26 mouse cellular contexts compared by ENCODE assay signal in genomic region chr8:33076253-33076652, GRCm38 (mm10).
"Had no signal": no experiment of that assay in that cellular context is flagged by ENCODE, and none has a peak within 500 bp of the region (broad histone marks: within the 10 kb centered on the region; RNA-seq: fewer than 3 reads in every experiment).

No protein-coding gene starts in this region.

- H3K27me3 ChIP-seq: heart, embryonic 12.5 days; hindbrain, embryonic 12.5 days; intestine, embryonic 15.5 days; limb, embryonic 12.5 days had no signal

- H3K9me3 ChIP-seq: heart, embryonic 10.5 days; heart, embryonic 12.5 days; hindbrain, embryonic 10.5 days; hindbrain, embryonic 12.5 days; intestine, embryonic 15.5 days; limb, embryonic 10.5 days; limb, embryonic 12.5 days had no signal

- ATAC-seq: hindbrain, embryonic 16.5 days; inflammation-experienced regulatory T-cells, adult 6 months; intestine, embryonic 15.5 days; intestine, postnatal 0 days had no signal

- H3K36me3 ChIP-seq: heart, embryonic 10.5 days; heart, embryonic 12.5 days; hindbrain, embryonic 10.5 days; hindbrain, embryonic 12.5 days; intestine, embryonic 15.5 days; limb, embryonic 10.5 days; limb, embryonic 12.5 days had no signal

- DNase-seq: gastrocnemius, adult 2 months; gastrocnemius, postnatal 10 days; gastrocnemius, postnatal 25 days; heart, adult 18-20 months; heart, postnatal 10 days; heart, postnatal 4 days; kidney, adult 18-20 months; kidney, adult 8-10 months; kidney, postnatal 10 days; kidney, postnatal 25 days; kidney, postnatal 4 days; liver had no signal

- H3K27ac ChIP-seq: gastrocnemius, adult 2 months; heart, embryonic 10.5 days; hindbrain, embryonic 10.5 days; hindbrain, embryonic 12.5 days; hindbrain, embryonic 14.5 days; intestine, embryonic 15.5 days; layer of hippocampus, adult 2 months; left cerebral cortex, adult 2 months; limb, embryonic 10.5 days; limb, embryonic 12.5 days had no signal

- H3K4me3 ChIP-seq: gastrocnemius, adult 2 months; heart, embryonic 10.5 days; heart, embryonic 12.5 days; hindbrain, embryonic 10.5 days; hindbrain, embryonic 12.5 days; intestine, embryonic 15.5 days; layer of hippocampus, adult 2 months; left cerebral cortex, adult 2 months; limb, embryonic 10.5 days; limb, embryonic 12.5 days had no signal

- H3K9ac ChIP-seq: heart, embryonic 12.5 days; hindbrain, embryonic 12.5 days; hindbrain, embryonic 14.5 days; intestine, embryonic 15.5 days; limb, embryonic 12.5 days had no signal

- H3K4me1 ChIP-seq: heart, embryonic 10.5 days; heart, embryonic 12.5 days; intestine, embryonic 15.5 days had no signal

- H3K4me2 ChIP-seq: heart, embryonic 12.5 days; hindbrain, embryonic 12.5 days; hindbrain, embryonic 14.5 days; intestine, embryonic 15.5 days; limb, embryonic 12.5 days; liver, embryonic 11.5 days had no signal
